Mouse (Mus musculus): ENCODE data around the gene Lgmn. TPM values are rescaled to one million over a fixed set of nuclear protein-coding genes. Genes with fewer than 3 reads are reported as not detected.

Lgmn gene
- polyA plus RNA-seq, 1 experiment from 2014 or later: 139 TPM

GRCm38 (mm10) chr12:102424456-102424855, 15.2 kb downstream of the Lgmn start:
- no peak for ATAC-seq (ENCODE audit: low read depth)
- no peak overlapping the region for H3K9ac ChIP-seq (ENCODE audit: low read length)
- WGBS: 40% methylated on average over 2 of the region's 2 CpGs
- H3K27me3 ChIP-seq (ENCODE audit: control insufficient read depth, insufficient read depth, low read depth, low read length): no peaks in the 10 kb centered on the region
- H3K4me2 ChIP-seq (ENCODE audit: low read depth, low read length): no peak overlapping the region
- H3K36me3 ChIP-seq (ENCODE audit: control insufficient read depth, insufficient read depth, low read length): peaks cover 6% of the 10 kb centered on the region; the same call in 1 of the 2 replicates
- peaks cover 10% of the 10 kb centered on the region; the same call in 1 of the 2 replicates for H3K4me1 ChIP-seq (replicated peaks; ENCODE audit: control insufficient read depth, insufficient read depth, low read length)
- no peak overlapping the region for H3K27ac ChIP-seq (ENCODE audit: low read length)
- no peak overlapping the region for H3K4me3 ChIP-seq (ENCODE audit: low read length)
- 0 out of 2 replicates have a peak, but pooled peaks cover 2% of the 10 kb centered on the region for H3K9me3 ChIP-seq (ENCODE audit: control insufficient read depth, low read length)

DNA sequence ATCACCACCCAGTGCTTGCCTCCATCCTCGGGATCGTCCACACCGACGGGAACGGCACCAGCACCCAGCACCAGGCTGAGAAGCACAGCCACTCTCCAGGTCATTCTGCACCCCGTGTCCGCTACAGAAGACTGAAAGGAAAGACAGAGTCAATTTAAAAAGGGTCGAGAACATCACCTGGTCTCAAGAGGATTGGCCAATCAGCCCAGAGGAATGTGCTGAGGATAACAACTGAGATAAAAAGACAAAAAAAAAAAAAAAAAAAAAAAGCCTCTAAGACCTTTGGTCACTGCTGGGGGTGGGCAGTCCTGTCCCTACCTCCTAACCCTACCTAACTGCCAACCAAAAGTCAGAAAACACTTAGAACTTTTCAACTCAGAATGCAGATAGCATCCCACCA, 16.0 kb downstream of the Lgmn start:
- no peaks in the 10 kb centered on the region for H3K27me3 ChIP-seq (ENCODE audit: control insufficient read depth, insufficient read depth, low read depth, low read length)
- H3K36me3 ChIP-seq (ENCODE audit: control insufficient read depth, insufficient read depth, low read length): peaks cover 6% of the 10 kb centered on the region; the same call in 1 of the 2 replicates
- no peak overlapping the region for H3K9ac ChIP-seq (ENCODE audit: low read length)
- H3K9me3 ChIP-seq (ENCODE audit: control insufficient read depth, low read length): 0 out of 2 replicates have a peak, but pooled peaks cover 2% of the 10 kb centered on the region
- no peak for ATAC-seq (ENCODE audit: low read depth)
- 80% methylated on average over 8 of the region's 8 CpGs for WGBS
- no peak overlapping the region for H3K27ac ChIP-seq (ENCODE audit: low read length)
- no peak overlapping the region for H3K4me2 ChIP-seq (ENCODE audit: low read depth, low read length)
- no peak overlapping the region for H3K4me3 ChIP-seq (ENCODE audit: low read length)
- peaks cover 14% of the 10 kb centered on the region; the same call in 1 of the 2 replicates for H3K4me1 ChIP-seq (replicated peaks; ENCODE audit: control insufficient read depth, insufficient read depth, low read length)

- Histone ChIP-seq H3K27ac (ENCODE audit: low read length) (peak overlapping the region; percentile 62), H3K4me1 (replicated peaks; ENCODE audit: control insufficient read depth, insufficient read depth, low read length) (peaks cover 14% of the 10 kb centered on the region; the same call in 1 of the 2 replicates), H3K27me3 (ENCODE audit: control insufficient read depth, insufficient read depth, low read depth, low read length) (no peaks in the 10 kb centered on the region), H3K9me3 (ENCODE audit: control insufficient read depth, low read length) (0 out of 2 replicates have a peak, but pooled peaks cover 2% of the 10 kb centered on the region), H3K36me3 (ENCODE audit: control insufficient read depth, insufficient read depth, low read length) (peaks cover 6% of the 10 kb centered on the region; the same call in 1 of the 2 replicates), H3K4me2 (ENCODE audit: low read depth, low read length) (no peak overlapping the region), H3K9ac (ENCODE audit: low read length) (no peak overlapping the region), H3K4me3 (ENCODE audit: low read length) (no peak overlapping the region)
- 75% methylated on average over 11 of the region's 11 CpGs for WGBS
- no peak for ATAC-seq (ENCODE audit: low read depth)
Measured at GRCm38 (mm10) chr12:102422623-102423320, 16.8 kb downstream of the Lgmn start.

- H3K27ac ChIP-seq (ENCODE audit: low read length): peak overlapping the region; percentile 62
- peaks cover 14% of the 10 kb centered on the region; the same call in 1 of the 2 replicates for H3K4me1 ChIP-seq (replicated peaks; ENCODE audit: control insufficient read depth, insufficient read depth, low read length)
- H3K4me2 ChIP-seq (ENCODE audit: low read depth, low read length): no peak overlapping the region
- no peak overlapping the region for H3K9ac ChIP-seq (ENCODE audit: low read length)
- H3K27me3 ChIP-seq (ENCODE audit: control insufficient read depth, insufficient read depth, low read depth, low read length): no peaks in the 10 kb centered on the region
- H3K4me3 ChIP-seq (ENCODE audit: low read length): no peak overlapping the region
- ATAC-seq (ENCODE audit: low read depth): peak; percentile 85
- 0 out of 2 replicates have a peak, but pooled peaks cover 2% of the 10 kb centered on the region for H3K9me3 ChIP-seq (ENCODE audit: control insufficient read depth, low read length)
- peaks cover 6% of the 10 kb centered on the region; the same call in 1 of the 2 replicates for H3K36me3 ChIP-seq (ENCODE audit: control insufficient read depth, insufficient read depth, low read length)
- 39% methylated on average over 6 of the region's 6 CpGs for WGBS
Measured at GRCm38 (mm10) chr12:102422065-102422464, 17.5 kb downstream of the Lgmn start.

- H3K27me3 ChIP-seq (ENCODE audit: control insufficient read depth, insufficient read depth, low read depth, low read length): no peaks in the 10 kb centered on the region
- no peak for ATAC-seq (ENCODE audit: low read depth)
- H3K27ac ChIP-seq (ENCODE audit: low read length): no peak overlapping the region
- H3K36me3 ChIP-seq (ENCODE audit: control insufficient read depth, insufficient read depth, low read length): 0 out of 2 replicates have a peak, but pooled peaks cover 3% of the 10 kb centered on the region
- H3K4me1 ChIP-seq (replicated peaks; ENCODE audit: control insufficient read depth, insufficient read depth, low read length): peaks cover 14% of the 10 kb centered on the region; the same call in 1 of the 2 replicates
- H3K9me3 ChIP-seq (ENCODE audit: control insufficient read depth, low read length): no peaks in the 10 kb centered on the region
- no peak overlapping the region for H3K4me3 ChIP-seq (ENCODE audit: low read length)
- 73% methylated on average over 10 of the region's 10 CpGs for WGBS
- no peak overlapping the region for H3K9ac ChIP-seq (ENCODE audit: low read length)
- H3K4me2 ChIP-seq (ENCODE audit: low read depth, low read length): no peak overlapping the region
Measured at GRCm38 (mm10) chr12:102420168-102420890, 19.3 kb downstream of the Lgmn start.

DNA sequence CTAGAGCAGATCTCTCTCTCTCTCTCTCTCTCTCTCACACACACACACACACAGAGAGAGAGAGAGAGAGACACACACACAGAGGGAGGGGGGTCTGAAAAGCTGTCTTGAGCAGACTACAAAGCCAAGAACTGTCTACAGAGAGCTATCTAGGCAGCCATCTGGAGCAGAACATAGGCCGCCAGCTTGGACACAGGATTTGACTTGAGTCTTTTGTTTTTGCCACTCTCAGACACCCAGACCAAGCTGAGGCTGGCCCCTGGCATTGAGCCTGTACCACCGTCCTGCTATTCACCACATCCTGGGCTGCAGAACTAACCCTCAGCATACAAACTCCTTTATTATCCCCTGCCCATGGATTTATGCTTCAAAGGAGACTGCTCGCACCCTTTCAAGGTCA, 20.1 kb downstream of the Lgmn start:
- peaks cover 8% of the 10 kb centered on the region; the same call in 1 of the 2 replicates for H3K4me1 ChIP-seq (replicated peaks; ENCODE audit: control insufficient read depth, insufficient read depth, low read length)
- 0 out of 2 replicates have a peak, but pooled peaks cover 3% of the 10 kb centered on the region for H3K36me3 ChIP-seq (ENCODE audit: control insufficient read depth, insufficient read depth, low read length)
- no peak overlapping the region for H3K27ac ChIP-seq (ENCODE audit: low read length)
- 66% methylated on average over 3 of the region's 3 CpGs for WGBS
- H3K9me3 ChIP-seq (ENCODE audit: control insufficient read depth, low read length): no peaks in the 10 kb centered on the region
- no peak overlapping the region for H3K9ac ChIP-seq (ENCODE audit: low read length)
- no peak overlapping the region for H3K4me3 ChIP-seq (ENCODE audit: low read length)
- no peaks in the 10 kb centered on the region for H3K27me3 ChIP-seq (ENCODE audit: control insufficient read depth, insufficient read depth, low read depth, low read length)
- no peak overlapping the region for H3K4me2 ChIP-seq (ENCODE audit: low read depth, low read length)
- no peak for ATAC-seq (ENCODE audit: low read depth)

GRCm38 (mm10) chr12:102417701-102418100, 21.9 kb downstream of the Lgmn start:
- ATAC-seq (ENCODE audit: low read depth): no peak
- Histone ChIP-seq H3K27ac (ENCODE audit: low read length) (no peak overlapping the region), H3K4me1 (replicated peaks; ENCODE audit: control insufficient read depth, insufficient read depth, low read length) (peaks cover 8% of the 10 kb centered on the region; the same call in 1 of the 2 replicates), H3K9me3 (ENCODE audit: control insufficient read depth, low read length) (no peaks in the 10 kb centered on the region), H3K9ac (ENCODE audit: low read length) (no peak overlapping the region), H3K36me3 (ENCODE audit: control insufficient read depth, insufficient read depth, low read length) (0 out of 2 replicates have a peak, but pooled peaks cover 3% of the 10 kb centered on the region), H3K4me3 (ENCODE audit: low read length) (no peak overlapping the region), H3K27me3 (ENCODE audit: control insufficient read depth, insufficient read depth, low read depth, low read length) (no peaks in the 10 kb centered on the region), H3K4me2 (ENCODE audit: low read depth, low read length) (no peak overlapping the region)
- WGBS: 81% methylated on average over 6 of the region's 6 CpGs

- no peak overlapping the region for H3K4me3 ChIP-seq (ENCODE audit: low read length)
- no peaks in the 10 kb centered on the region for H3K9me3 ChIP-seq (ENCODE audit: control insufficient read depth, low read length)
- no peaks in the 10 kb centered on the region for H3K27me3 ChIP-seq (ENCODE audit: control insufficient read depth, insufficient read depth, low read depth, low read length)
- no peaks in the 10 kb centered on the region for H3K36me3 ChIP-seq (ENCODE audit: control insufficient read depth, insufficient read depth, low read length)
- no peak overlapping the region for H3K9ac ChIP-seq (ENCODE audit: low read length)
- 78% methylated on average over 7 of the region's 7 CpGs for WGBS
- no peak overlapping the region for H3K27ac ChIP-seq (ENCODE audit: low read length)
- peaks cover 8% of the 10 kb centered on the region; the same call in 1 of the 2 replicates for H3K4me1 ChIP-seq (replicated peaks; ENCODE audit: control insufficient read depth, insufficient read depth, low read length)
- H3K4me2 ChIP-seq (ENCODE audit: low read depth, low read length): no peak overlapping the region
- ATAC-seq (ENCODE audit: low read depth): peak; percentile 16; the same call in 1 of the 2 replicates
Measured at GRCm38 (mm10) chr12:102416955-102417510, 22.6 kb downstream of the Lgmn start.

DNA sequence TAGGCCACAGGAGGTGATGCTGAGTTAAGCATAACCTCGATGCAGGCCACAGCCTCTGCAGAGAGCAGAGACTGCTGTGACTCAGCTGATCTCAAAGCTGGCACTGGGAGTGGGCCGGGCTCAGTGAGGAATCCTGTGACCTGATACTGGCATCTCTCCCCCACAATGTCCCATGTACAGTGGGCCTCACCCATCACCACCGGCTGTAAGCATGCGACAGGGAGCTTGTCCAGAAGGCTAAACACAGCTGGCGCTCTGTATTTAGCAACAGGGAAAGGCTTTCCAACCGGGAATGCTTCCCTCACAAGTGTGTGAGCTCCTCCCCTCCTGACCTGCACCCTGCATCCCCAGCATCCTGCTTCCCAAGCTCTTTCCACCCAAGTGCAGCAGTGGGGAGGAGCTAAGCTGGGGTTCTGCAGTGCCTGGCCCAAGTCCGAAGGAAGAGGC, 23.2 kb downstream of the Lgmn start:
- H3K9ac ChIP-seq (ENCODE audit: low read length): no peak overlapping the region
- no peak overlapping the region for H3K4me3 ChIP-seq (ENCODE audit: low read length)
- 30% methylated on average over 7 of the region's 7 CpGs for WGBS
- no peak overlapping the region for H3K27ac ChIP-seq (ENCODE audit: low read length)
- H3K4me1 ChIP-seq (replicated peaks; ENCODE audit: control insufficient read depth, insufficient read depth, low read length): peaks cover 6% of the 10 kb centered on the region; the same call in 1 of the 2 replicates
- peak; percentile 78 for ATAC-seq (ENCODE audit: low read depth)
- H3K36me3 ChIP-seq (ENCODE audit: control insufficient read depth, insufficient read depth, low read length): no peaks in the 10 kb centered on the region
- H3K4me2 ChIP-seq (ENCODE audit: low read depth, low read length): no peak overlapping the region
- no peaks in the 10 kb centered on the region for H3K27me3 ChIP-seq (ENCODE audit: control insufficient read depth, insufficient read depth, low read depth, low read length)
- H3K9me3 ChIP-seq (ENCODE audit: control insufficient read depth, low read length): no peaks in the 10 kb centered on the region

All from lung, embryonic 16.5 days (tissue).